In the genomic region with DNA sequence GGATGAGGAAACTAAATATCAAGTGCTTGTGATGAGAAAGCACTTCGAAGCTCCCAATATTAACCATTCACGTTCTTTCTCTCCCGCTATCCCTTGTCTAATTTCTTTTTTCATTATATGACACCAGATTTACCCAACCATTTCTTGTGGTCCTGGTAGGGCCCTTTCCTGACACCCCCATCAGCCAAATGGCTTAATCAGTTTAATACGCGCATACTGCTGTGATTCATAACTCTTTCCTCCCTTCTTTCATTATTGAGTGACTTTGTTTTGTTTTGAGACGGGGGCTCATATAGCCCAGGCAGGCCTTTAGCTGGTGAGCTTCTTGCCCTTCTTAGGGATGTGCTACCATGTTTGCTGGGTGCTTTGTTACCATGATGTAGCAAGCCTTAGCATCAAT, we compare ENCODE assay signal across 9 mouse cellular contexts. TPM values are rescaled to one million over a fixed set of nuclear protein-coding genes. Genes with fewer than 3 reads are reported as not detected.
DNase-seq lines count a peak whose midpoint lies in the region; ATAC-seq and TF ChIP-seq lines count a peak whose summit lies in the region.
"Had no signal": no experiment of that assay in that cellular context is flagged by ENCODE, and none has a peak within 500 bp of the region (broad histone marks: within the 10 kb centered on the region; RNA-seq: fewer than 3 reads in every experiment).

No protein-coding gene starts in this region.

- peaks cover 22% of the 10 kb centered on the region for H3K36me3 ChIP-seq in liver, adult 2 months (ENCODE audit: control insufficient read depth, insufficient read depth, low read length)
- peaks cover 20% of the 10 kb centered on the region for H3K36me3 ChIP-seq in embryonic facial prominence, embryonic 15.5 days
- peaks cover 11% of the 10 kb centered on the region for H3K36me3 ChIP-seq in intestine, postnatal 0 days (ENCODE audit: control insufficient read depth, insufficient read depth)
- peaks cover 11% of the 10 kb centered on the region for H3K36me3 ChIP-seq in neural tube, embryonic 14.5 days (ENCODE audit: control insufficient read depth, insufficient read depth, low read length)

- no peaks in the 10 kb centered on the region for H3K27me3 ChIP-seq in liver, adult 2 months (ENCODE audit: control insufficient read depth, insufficient read depth, low read length)
- H3K27me3 ChIP-seq in embryonic facial prominence, embryonic 15.5 days = no peaks in the 10 kb centered on the region
- no peaks in the 10 kb centered on the region for H3K27me3 ChIP-seq in intestine, postnatal 0 days (replicated peaks; ENCODE audit: control insufficient read depth, insufficient read depth, low read length)
- no peaks in the 10 kb centered on the region for H3K27me3 ChIP-seq in neural tube, embryonic 14.5 days (ENCODE audit: control insufficient read depth, insufficient read depth, low read length)

- H3K9ac ChIP-seq in liver, adult 2 months (ENCODE audit: low read depth, low read length) = peak overlapping the region; percentile 87; the same call in 1 of the 2 replicates
- peak overlapping the region; percentile 66 for H3K9ac ChIP-seq in embryonic facial prominence, embryonic 15.5 days
- H3K9ac ChIP-seq in intestine, postnatal 0 days (ENCODE audit: low read depth, low read length) = peak overlapping the region; percentile 85
- peak overlapping the region; percentile 82 for H3K9ac ChIP-seq in neural tube, embryonic 14.5 days (replicated peaks; ENCODE audit: low read depth, low read length)

- TF ChIP-seq CTCF in liver, adult 2 months (IDR thresholded peaks at IDR 0.05; ENCODE audit: low read depth, low read length) = no peak
- no peak for TF ChIP-seq CTCF in intestine, postnatal 0 days (IDR thresholded peaks at IDR 0.05; ENCODE audit: low read depth)

- WGBS in liver, adult 2 months = 41% methylated on average over 6 of the region's 6 CpGs
- WGBS in embryonic facial prominence, embryonic 15.5 days = 20% methylated on average over 6 of the region's 6 CpGs
- whole genome bisulfite sequencing in intestine, postnatal 0 days = 24% methylated on average over 6 of the region's 6 CpGs
- WGBS in neural tube, embryonic 14.5 days = 37% methylated on average over 6 of the region's 6 CpGs

- no peaks in the 10 kb centered on the region for H3K9me3 ChIP-seq in embryonic facial prominence, embryonic 15.5 days (replicated peaks)
- H3K9me3 ChIP-seq in intestine, postnatal 0 days (ENCODE audit: control insufficient read depth) = no peaks in the 10 kb centered on the region
- H3K9me3 ChIP-seq in neural tube, embryonic 14.5 days (ENCODE audit: control insufficient read depth, low read length) = no peaks in the 10 kb centered on the region

- peak overlapping the region; percentile 99 for H3K27ac ChIP-seq in liver, adult 2 months (replicated peaks; ENCODE audit: insufficient read depth, low read depth, low read length)
- peak overlapping the region; percentile 98 for H3K27ac ChIP-seq in embryonic facial prominence, embryonic 15.5 days (replicated peaks)
- H3K27ac ChIP-seq in intestine, postnatal 0 days (ENCODE audit: low read depth, low read length) = peak overlapping the region; percentile 99; the same call in 1 of the 2 replicates
- peak overlapping the region; percentile 97 for H3K27ac ChIP-seq in neural tube, embryonic 14.5 days (ENCODE audit: low read depth, low read length)

- H3K4me2 ChIP-seq in embryonic facial prominence, embryonic 15.5 days (replicated peaks) = peak overlapping the region; percentile 62
- peak overlapping the region; percentile 66 for H3K4me2 ChIP-seq in intestine, postnatal 0 days (replicated peaks; ENCODE audit: low read depth)
- H3K4me2 ChIP-seq in neural tube, embryonic 14.5 days (ENCODE audit: low read depth, low read length) = peak overlapping the region; percentile 81

- peaks cover 11% of the 10 kb centered on the region for H3K4me1 ChIP-seq in liver, adult 2 months (ENCODE audit: control insufficient read depth, insufficient read depth, low read length)
- H3K4me1 ChIP-seq in embryonic facial prominence, embryonic 15.5 days = 0 out of 2 replicates have a peak, but pooled peaks cover 10% of the 10 kb centered on the region
- H3K4me1 ChIP-seq in intestine, postnatal 0 days (replicated peaks; ENCODE audit: control insufficient read depth, insufficient read depth, low read length) = no peaks in the 10 kb centered on the region
- H3K4me1 ChIP-seq in neural tube, embryonic 14.5 days (ENCODE audit: control insufficient read depth, insufficient read depth, low read length) = peaks cover 6% of the 10 kb centered on the region

- ATAC-seq in embryonic facial prominence, embryonic 15.5 days (ENCODE audit: insufficient number of reproducible peaks, low FRiP score, low TSS enrichment, low read depth) = no peak
- ATAC-seq in intestine, postnatal 0 days = no peak
- no peak for ATAC-seq in neural tube, embryonic 14.5 days (ENCODE audit: low read depth)

- peaks cover 3% of the 10 kb centered on the region; the same call in 1 of the 2 replicates for H3K79me2 ChIP-seq in liver, adult 2 months (ENCODE audit: control insufficient read depth, insufficient read depth, low read length)

- no peak for TF ChIP-seq POLR2A in liver, adult 2 months (IDR thresholded peaks at IDR 0.05; ENCODE audit: extremely low read depth, insufficient read depth, low read length)

- H3K4me3 ChIP-seq in liver, adult 2 months (ENCODE audit: insufficient read depth, low read depth, low read length) = peak overlapping the region; percentile 93; the same call in 1 of the 2 replicates
- H3K4me3 ChIP-seq in embryonic facial prominence, embryonic 15.5 days (replicated peaks) = peak overlapping the region; percentile 77
- peak overlapping the region; percentile 79 for H3K4me3 ChIP-seq in intestine, postnatal 0 days (ENCODE audit: low read depth, low read length)
- H3K4me3 ChIP-seq in neural tube, embryonic 14.5 days (ENCODE audit: low read depth, low read length) = peak overlapping the region; percentile 68

- DNase-seq in liver, adult 2 months (ENCODE audit: extremely low read depth, low read depth, low spot score) = no peak
- DNase-seq in liver = no peak
- no peak for DNase-seq in embryo, embryonic 9.5 days (ENCODE audit: extremely low spot score)
- DNase-seq in left cerebral cortex, adult 18-20 months (ENCODE audit: low spot score in 2 of 2) = no peak
- DNase-seq in embryo, embryonic 10 days (ENCODE audit: low spot score) = no peak

RNA-seq across cellular contexts. Expression of a gene that starts 0.4 kb away (rescaled TPM):
- total RNA-seq in liver, adult 2 months (2014; rRNA removed) = 28.4 and 29.4 TPM in 2 replicates
- polyA plus RNA-seq in liver, adult 2 months (2012; rRNA removed) = 12.5 and 14.0 TPM in 2 replicates
- polyA plus RNA-seq in embryonic facial prominence, embryonic 15.5 days (2015; fragmentation: Nextera tagmentation; extraction: Ambion mirVana) = 49.4 and 51.5 TPM in 2 replicates
- 34.6 and 38.6 TPM in 2 replicates for polyA plus RNA-seq in intestine, postnatal 0 days (2015; fragmentation: Nextera tagmentation; extraction: Ambion mirVana)
- 24.7 and 28.7 TPM in 2 replicates for polyA plus RNA-seq in neural tube, embryonic 14.5 days (2014; fragmentation: Nextera tagmentation; extraction: Ambion mirVana)
- 10 to 100 TPM; 69.1 to 75.4 TPM for total RNA-seq in left cerebral cortex, adult 18-20 months (2021)

RNA-seq across cellular contexts. Expression of a gene that starts 9.3 kb away (rescaled TPM):
- 27.8 and 32.5 TPM in 2 replicates for total RNA-seq in liver, adult 2 months (2014; rRNA removed)
- polyA plus RNA-seq in liver, adult 2 months (2012; rRNA removed) = 19.3 and 25.2 TPM in 2 replicates
- 16.2 and 17.7 TPM in 2 replicates for polyA plus RNA-seq in embryonic facial prominence, embryonic 15.5 days (2015; fragmentation: Nextera tagmentation; extraction: Ambion mirVana)
- polyA plus RNA-seq in intestine, postnatal 0 days (2015; fragmentation: Nextera tagmentation; extraction: Ambion mirVana) = 24.6 and 27.3 TPM in 2 replicates
- 26.1 and 30.9 TPM in 2 replicates for polyA plus RNA-seq in neural tube, embryonic 14.5 days (2014; fragmentation: Nextera tagmentation; extraction: Ambion mirVana)
- total RNA-seq in left cerebral cortex, adult 18-20 months (2021) = 10 to 100 TPM; 43.2 to 44.0 TPM

RNA-seq across cellular contexts. Expression of a gene that starts 36.6 kb away (rescaled TPM):
- 0.28 TPM in 1 of 2 replicates, not detected in the other for total RNA-seq in liver, adult 2 months (2014; rRNA removed)
- not detected in 2 replicates for polyA plus RNA-seq in liver, adult 2 months (2012; rRNA removed)
- polyA plus RNA-seq in embryonic facial prominence, embryonic 15.5 days (2015; fragmentation: Nextera tagmentation; extraction: Ambion mirVana) = not detected in 2 replicates
- 0.35 TPM in 1 of 2 replicates, not detected in the other for polyA plus RNA-seq in intestine, postnatal 0 days (2015; fragmentation: Nextera tagmentation; extraction: Ambion mirVana)
- not detected in 2 replicates for polyA plus RNA-seq in neural tube, embryonic 14.5 days (2014; fragmentation: Nextera tagmentation; extraction: Ambion mirVana)
- total RNA-seq in left cerebral cortex, adult 18-20 months (2021) = under 1 TPM; 0.88 to 0.91 TPM
- total RNA-seq: granulocyte monocyte progenitor cell, adult 5-6 weeks had no signal

RNA-seq across cellular contexts. Expression of a gene that starts 51.2 kb away (rescaled TPM):
- total RNA-seq in liver, adult 2 months (2014; rRNA removed) = not detected in 2 replicates
- polyA plus RNA-seq in liver, adult 2 months (2012; rRNA removed) = not detected in 2 replicates
- not detected in 2 replicates for polyA plus RNA-seq in embryonic facial prominence, embryonic 15.5 days (2015; fragmentation: Nextera tagmentation; extraction: Ambion mirVana)
- not detected in 2 replicates for polyA plus RNA-seq in intestine, postnatal 0 days (2015; fragmentation: Nextera tagmentation; extraction: Ambion mirVana)
- polyA plus RNA-seq in neural tube, embryonic 14.5 days (2014; fragmentation: Nextera tagmentation; extraction: Ambion mirVana) = not detected in 2 replicates
- total RNA-seq in left cerebral cortex, adult 18-20 months (2021) = not detected
- total RNA-seq: granulocyte monocyte progenitor cell, adult 5-6 weeks had no signal
